Mouse (Mus musculus): ENCODE data around the gene Chit1. TPM values are rescaled to one million over a fixed set of nuclear protein-coding genes. Genes with fewer than 3 reads are reported as not detected.

Chit1 gene
- polyA plus RNA-seq, 1 experiment from 2014 or later: not detected

DNA sequence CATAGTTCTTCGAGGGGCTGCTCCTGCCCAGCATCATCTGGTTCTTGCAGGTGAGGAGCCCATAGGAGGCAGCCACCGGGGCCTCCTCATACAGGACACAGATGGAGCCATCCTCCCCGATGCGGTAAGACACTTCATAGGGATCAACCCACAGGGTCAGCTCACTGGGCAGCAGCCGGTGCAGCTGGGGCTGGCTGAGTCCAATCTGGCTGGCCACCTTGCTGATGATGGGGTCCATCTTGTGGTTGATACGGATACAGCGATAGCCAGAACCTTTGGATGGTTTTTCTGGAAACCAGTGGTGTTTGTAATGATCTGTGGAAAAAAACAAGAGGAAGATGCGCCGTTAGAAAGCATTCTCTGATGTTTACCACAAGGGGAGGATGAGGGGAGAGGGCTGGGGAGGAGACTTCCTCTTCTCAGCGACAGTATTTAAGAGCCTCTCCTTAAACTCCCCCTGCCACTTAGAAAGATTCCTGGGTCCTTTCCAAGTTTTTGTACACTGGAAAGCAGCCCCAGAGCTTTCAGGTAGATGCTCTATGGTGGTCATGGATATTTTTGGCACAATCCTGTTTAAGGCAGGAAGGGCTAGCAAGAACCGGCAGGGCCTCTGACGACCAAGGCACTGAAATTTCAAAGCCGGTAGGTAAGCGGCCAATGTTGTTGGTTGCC lies 33.5 kb upstream of the Chit1 start:
- Histone ChIP-seq H3K4me2 (peak overlapping the region; percentile 86), H3K4me3 (ENCODE audit: low read depth, low read length) (peak overlapping the region; percentile 84), H3K27me3 (ENCODE audit: control insufficient read depth, insufficient read depth, low read length) (no peaks in the 10 kb centered on the region), H3K9ac (ENCODE audit: low read length) (peak overlapping the region; percentile 93), H3K36me3 (ENCODE audit: control insufficient read depth, insufficient read depth, low read length) (peaks cover 13% of the 10 kb centered on the region), H3K27ac (ENCODE audit: low read depth, low read length) (peak overlapping the region; percentile 52), H3K9me3 (ENCODE audit: control insufficient read depth, low read length) (no peaks in the 10 kb centered on the region), H3K4me1 (ENCODE audit: control insufficient read depth, insufficient read depth, low read length) (peaks cover 32% of the 10 kb centered on the region)
- WGBS: 39% methylated on average over 14 of the region's 14 CpGs
- DNase-seq (ENCODE audit: low spot score, missing footprints): no peak
- ATAC-seq (ENCODE audit: low FRiP score): no peak

DNA sequence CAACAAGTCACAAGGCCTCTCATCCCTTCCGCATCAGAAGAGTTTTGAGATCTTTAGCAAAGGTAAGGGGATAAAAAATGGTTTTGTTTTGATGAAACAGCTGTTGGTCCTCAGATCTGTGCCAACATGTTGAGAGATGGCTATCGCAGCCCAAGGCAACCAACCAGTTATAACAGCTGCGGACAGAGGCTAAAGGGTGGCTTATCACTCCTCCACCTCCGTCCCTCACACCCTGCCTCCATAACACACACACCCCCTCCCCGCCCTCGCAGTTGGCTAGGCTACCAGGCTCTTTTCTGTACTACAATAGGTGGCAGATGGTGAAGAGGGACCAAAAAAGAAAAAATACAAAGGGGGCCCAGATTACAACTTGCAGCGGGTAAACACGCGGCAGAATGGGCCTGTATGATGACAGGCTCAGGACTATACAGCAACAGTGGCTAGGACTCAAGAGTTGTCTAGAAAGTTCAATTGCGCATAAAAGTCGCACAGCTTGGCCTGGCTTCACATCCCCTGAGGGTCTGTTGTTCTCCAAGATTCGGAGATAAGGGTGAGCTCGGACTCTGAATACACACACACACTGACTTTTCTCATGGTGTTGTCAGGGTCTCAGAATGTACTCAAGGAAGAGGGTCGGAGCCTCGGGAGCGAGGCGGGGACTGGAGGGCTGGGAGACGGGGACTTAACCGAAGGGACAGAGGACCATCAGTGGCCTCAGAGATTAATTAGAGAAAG lies 32.8 kb upstream of the Chit1 start:
- Histone ChIP-seq H3K4me3 (ENCODE audit: low read depth, low read length) (peak overlapping the region; percentile 84), H3K36me3 (ENCODE audit: control insufficient read depth, insufficient read depth, low read length) (peaks cover 13% of the 10 kb centered on the region), H3K4me1 (ENCODE audit: control insufficient read depth, insufficient read depth, low read length) (peaks cover 31% of the 10 kb centered on the region), H3K9ac (ENCODE audit: low read length) (peak overlapping the region; percentile 93), H3K9me3 (ENCODE audit: control insufficient read depth, low read length) (no peaks in the 10 kb centered on the region), H3K27ac (ENCODE audit: low read depth, low read length) (peak overlapping the region; percentile 52), H3K4me2 (peak overlapping the region; percentile 86), H3K27me3 (ENCODE audit: control insufficient read depth, insufficient read depth, low read length) (no peaks in the 10 kb centered on the region)
- ATAC-seq (ENCODE audit: low FRiP score) (peak; percentile 12), DNase-seq (ENCODE audit: low spot score, missing footprints) (peak; percentile 95)
- 9% methylated on average over 19 of the region's 19 CpGs for WGBS

- peaks cover 30% of the 10 kb centered on the region for H3K4me1 ChIP-seq (ENCODE audit: control insufficient read depth, insufficient read depth, low read length)
- peak within 1 kb of the TSS; percentile 84 for H3K4me3 ChIP-seq (ENCODE audit: low read depth, low read length)
- peak within 1 kb of the TSS; percentile 93 for H3K9ac ChIP-seq (ENCODE audit: low read length)
- DNase-seq (ENCODE audit: low spot score, missing footprints) (peak; percentile 99), ATAC-seq (ENCODE audit: low FRiP score) (peak; percentile 94)
- H3K36me3 ChIP-seq (ENCODE audit: control insufficient read depth, insufficient read depth, low read length): peaks cover 13% of the 10 kb centered on the region
- no peaks in the 10 kb centered on the region for H3K9me3 ChIP-seq (ENCODE audit: control insufficient read depth, low read length)
- peak within 1 kb of the TSS; percentile 86 for H3K4me2 ChIP-seq
- under 1% methylated on average over 61 of the region's 62 CpGs for WGBS
- no peaks in the 10 kb centered on the region for H3K27me3 ChIP-seq (ENCODE audit: control insufficient read depth, insufficient read depth, low read length)
- H3K27ac ChIP-seq (ENCODE audit: low read depth, low read length): peak within 1 kb of the TSS; percentile 52
Observed at GRCm38 (mm10) chr1:134078802-134079476, 32.1 kb upstream of the Chit1 start, which contains the start of gene Btg2. TSS of gene Btg2 (minus strand) at chr1:134079120.

- Histone ChIP-seq H3K4me3 (ENCODE audit: low read depth, low read length) (peak overlapping the region; percentile 84), H3K27me3 (ENCODE audit: control insufficient read depth, insufficient read depth, low read length) (no peaks in the 10 kb centered on the region), H3K27ac (ENCODE audit: low read depth, low read length) (peak overlapping the region; percentile 52), H3K4me2 (peak overlapping the region; percentile 86), H3K9me3 (ENCODE audit: control insufficient read depth, low read length) (no peaks in the 10 kb centered on the region), H3K4me1 (ENCODE audit: control insufficient read depth, insufficient read depth, low read length) (peaks cover 29% of the 10 kb centered on the region), H3K36me3 (ENCODE audit: control insufficient read depth, insufficient read depth, low read length) (peaks cover 13% of the 10 kb centered on the region), H3K9ac (ENCODE audit: low read length) (peak overlapping the region; percentile 66)
- DNase-seq (ENCODE audit: low spot score, missing footprints) (no peak), ATAC-seq (ENCODE audit: low FRiP score) (0 out of 2 replicates have a peak, but pooled peaks have one; percentile 10)
- WGBS: 7% methylated on average over 9 of the region's 9 CpGs
Observed at GRCm38 (mm10) chr1:134079477-134080163, 31.4 kb upstream of the Chit1 start.

DNA sequence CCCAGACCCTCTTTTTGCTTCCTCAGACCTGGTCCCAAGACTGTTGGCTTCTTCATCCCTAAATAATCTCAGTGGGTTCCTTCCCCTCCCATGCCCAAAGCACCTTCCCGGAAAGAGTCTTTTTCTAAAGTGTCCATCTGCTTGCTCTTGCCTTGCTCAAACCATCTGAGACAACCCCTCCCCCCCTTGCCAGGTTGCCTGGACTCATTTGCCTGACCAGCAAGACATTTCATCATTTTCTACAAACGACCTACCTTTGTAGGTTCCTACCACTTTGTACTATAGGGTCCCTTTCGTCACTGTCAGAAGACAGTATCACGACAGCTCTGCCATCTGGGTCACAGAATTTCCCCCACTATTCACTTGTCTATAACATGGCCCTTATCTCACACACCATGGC lies 30.6 kb upstream of the Chit1 start:
- H3K27ac ChIP-seq (ENCODE audit: low read depth, low read length): no peak overlapping the region

DNA sequence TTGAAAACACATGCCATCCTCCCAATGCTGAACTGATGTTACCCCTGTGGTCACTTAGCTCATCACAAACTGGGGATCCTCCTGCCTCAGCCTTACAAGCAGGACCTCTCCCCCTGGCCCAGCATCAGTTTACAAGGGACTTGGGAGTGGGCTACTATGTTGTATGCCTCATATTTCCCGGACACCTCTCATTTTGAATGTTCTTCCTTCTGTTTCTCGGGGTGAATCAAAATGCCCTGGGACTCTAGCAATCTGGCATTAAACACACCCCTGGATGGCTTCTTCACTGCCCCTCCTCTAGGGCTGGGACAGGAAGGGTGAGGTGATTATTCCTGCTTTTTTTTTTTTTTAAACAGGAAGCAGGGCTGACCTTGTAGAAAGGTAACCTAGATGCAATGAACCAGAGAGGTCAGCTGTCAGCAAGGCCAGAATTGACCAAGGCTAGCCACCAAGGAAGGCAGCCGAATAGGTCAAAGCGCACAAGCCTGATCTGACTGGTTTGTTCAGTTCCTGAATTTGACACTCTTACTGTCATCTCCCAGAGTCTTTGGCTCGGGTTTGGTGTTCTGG lies 30.1 kb upstream of the Chit1 start:
- H3K9me3 ChIP-seq (ENCODE audit: control insufficient read depth, low read length): no peaks in the 10 kb centered on the region
- DNase-seq (ENCODE audit: low spot score, missing footprints) (no peak), ATAC-seq (ENCODE audit: low FRiP score) (no peak)
- H3K9ac ChIP-seq (ENCODE audit: low read length): no peak overlapping the region
- peaks cover 7% of the 10 kb centered on the region for H3K36me3 ChIP-seq (ENCODE audit: control insufficient read depth, insufficient read depth, low read length)
- no peak overlapping the region for H3K4me3 ChIP-seq (ENCODE audit: low read depth, low read length)
- no peak overlapping the region for H3K27ac ChIP-seq (ENCODE audit: low read depth, low read length)
- no peak overlapping the region for H3K4me2 ChIP-seq
- H3K27me3 ChIP-seq (ENCODE audit: control insufficient read depth, insufficient read depth, low read length): no peaks in the 10 kb centered on the region
- 92% methylated on average over 5 of the region's 5 CpGs for WGBS
- peaks cover 28% of the 10 kb centered on the region for H3K4me1 ChIP-seq (ENCODE audit: control insufficient read depth, insufficient read depth, low read length)

More for the DNA sequence above, 30.6 kb upstream of the Chit1 start:
- DNase-seq (ENCODE audit: low spot score, missing footprints) (no peak), ATAC-seq (ENCODE audit: low FRiP score) (no peak)
- 91% methylated on average over 4 of the region's 4 CpGs for WGBS
- H3K9me3 ChIP-seq (ENCODE audit: control insufficient read depth, low read length): no peaks in the 10 kb centered on the region
- peaks cover 9% of the 10 kb centered on the region for H3K36me3 ChIP-seq (ENCODE audit: control insufficient read depth, insufficient read depth, low read length)
- H3K9ac ChIP-seq (ENCODE audit: low read length): 0 out of 2 replicates have a peak overlapping the region, but pooled peaks have one; percentile 46
- H3K4me2 ChIP-seq: no peak overlapping the region
- H3K4me3 ChIP-seq (ENCODE audit: low read depth, low read length): no peak overlapping the region
- peaks cover 25% of the 10 kb centered on the region for H3K4me1 ChIP-seq (ENCODE audit: control insufficient read depth, insufficient read depth, low read length)
- no peaks in the 10 kb centered on the region for H3K27me3 ChIP-seq (ENCODE audit: control insufficient read depth, insufficient read depth, low read length)

DNA sequence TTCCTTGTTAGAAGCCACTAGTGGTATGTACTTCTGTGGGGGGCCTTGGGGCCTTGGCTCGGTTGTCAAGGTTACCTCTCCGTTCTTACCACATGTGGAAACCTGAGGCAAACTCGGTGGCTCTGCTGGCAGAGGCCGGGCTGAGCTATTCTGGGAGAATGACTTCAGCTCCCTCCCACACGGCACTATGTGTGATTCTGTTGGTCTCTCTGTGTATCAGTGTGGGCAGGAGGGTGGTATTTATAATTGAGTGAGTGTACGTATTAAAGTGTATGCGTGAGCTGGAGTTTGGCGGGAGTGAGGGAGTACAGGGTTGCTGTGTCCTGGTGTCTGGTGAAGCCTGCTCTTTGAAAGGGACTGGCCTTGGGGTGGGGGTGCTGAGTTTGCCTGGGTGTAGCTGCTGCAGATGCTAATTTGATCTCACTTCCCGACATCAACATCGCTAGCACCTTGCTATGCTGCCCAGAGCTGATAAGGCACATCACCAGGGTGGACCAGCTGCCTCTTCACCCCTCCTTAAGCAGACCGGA lies 28.0 kb upstream of the Chit1 start:
- no peak overlapping the region for H3K4me2 ChIP-seq
- H3K36me3 ChIP-seq (ENCODE audit: control insufficient read depth, insufficient read depth, low read length): no peaks in the 10 kb centered on the region
- ATAC-seq (ENCODE audit: low FRiP score) (no peak), DNase-seq (ENCODE audit: low spot score, missing footprints) (no peak)
- no peaks in the 10 kb centered on the region for H3K27me3 ChIP-seq (ENCODE audit: control insufficient read depth, insufficient read depth, low read length)
- peaks cover 25% of the 10 kb centered on the region for H3K4me1 ChIP-seq (ENCODE audit: control insufficient read depth, insufficient read depth, low read length)
- no peak overlapping the region for H3K4me3 ChIP-seq (ENCODE audit: low read depth, low read length)
- no peaks in the 10 kb centered on the region for H3K9me3 ChIP-seq (ENCODE audit: control insufficient read depth, low read length)
- 71% methylated on average over 11 of the region's 11 CpGs for WGBS
- no peak overlapping the region for H3K9ac ChIP-seq (ENCODE audit: low read length)
- no peak overlapping the region for H3K27ac ChIP-seq (ENCODE audit: low read depth, low read length)

DNA sequence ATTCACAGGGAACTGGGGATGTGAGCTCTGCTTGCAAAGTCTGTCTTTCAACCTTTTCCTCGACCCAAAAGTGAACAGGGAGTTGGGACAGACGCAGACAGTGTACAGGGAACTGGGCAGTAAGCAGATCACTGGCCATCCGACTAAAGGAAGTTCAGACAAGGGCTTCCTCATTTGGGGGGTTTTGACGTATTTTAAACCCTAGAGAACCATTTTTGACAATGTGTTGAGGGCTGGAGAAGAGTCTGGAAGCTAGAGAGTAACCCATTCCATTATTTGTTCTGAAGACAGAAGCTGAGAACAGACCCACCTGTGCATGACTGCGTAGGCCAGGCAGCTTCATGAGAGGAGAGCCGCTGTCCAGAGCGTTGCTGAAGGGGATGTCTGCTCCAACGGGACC lies 27.4 kb upstream of the Chit1 start:
- no peak overlapping the region for H3K4me2 ChIP-seq
- ATAC-seq (ENCODE audit: low FRiP score): no peak
- no peak for DNase-seq (ENCODE audit: low spot score, missing footprints)
- H3K4me3 ChIP-seq (ENCODE audit: low read depth, low read length): no peak overlapping the region
- no peaks in the 10 kb centered on the region for H3K9me3 ChIP-seq (ENCODE audit: control insufficient read depth, low read length)
- no peaks in the 10 kb centered on the region for H3K27me3 ChIP-seq (ENCODE audit: control insufficient read depth, insufficient read depth, low read length)
- no peak overlapping the region for H3K27ac ChIP-seq (ENCODE audit: low read depth, low read length)
- peaks cover 25% of the 10 kb centered on the region for H3K4me1 ChIP-seq (ENCODE audit: control insufficient read depth, insufficient read depth, low read length)
- 88% methylated on average over 8 of the region's 8 CpGs for WGBS
- H3K36me3 ChIP-seq (ENCODE audit: control insufficient read depth, insufficient read depth, low read length): no peaks in the 10 kb centered on the region
- no peak overlapping the region for H3K9ac ChIP-seq (ENCODE audit: low read length)
